Mouse (Mus musculus) CH12.LX (cell line): ENCODE results near the gene Pik3cg. TPM values are rescaled to one million over a fixed set of nuclear protein-coding genes. Genes with fewer than 3 reads are reported as not detected.

Source experiments
- DNase-seq: peaks from one replicate; pipeline ENCODE4 v3.0.0-alpha.2; 2013; ENCODE audit errors: extremely low read depth
- H3K27ac ChIP-seq: 2 replicates; pipeline ENCODE4 v1.5.1; 2012; ENCODE audit warnings: low read depth, mild to moderate bottlenecking, control low read depth, moderate library complexity; ENCODE audit not compliant: insufficient read depth
- H3K27me3 ChIP-seq: replicated peaks from 2 replicates; pipeline ENCODE3; 2012; ENCODE audit warnings: inconsistent platforms
- H3K36me3 ChIP-seq, 2 experiments: replicated peaks in 1 of 2; 2 replicates each; pipeline versions ENCODE3 to v1.6.1; 2012; ENCODE audit warnings: inconsistent platforms in 1 of 2, low read length in 1 of 2, mild to moderate bottlenecking in 1 of 2, mixed read lengths in 1 of 2, moderate library complexity in 1 of 2; ENCODE audit not compliant: control insufficient read depth in 1 of 2, insufficient read depth in 1 of 2
- H3K4me1 ChIP-seq, 2 experiments: 2 replicates each; pipeline ENCODE4 v1.6.1; 2012; ENCODE audit warnings: inconsistent platforms in 1 of 2, moderate library complexity in 1 of 2; ENCODE audit not compliant: insufficient read depth in 2 of 2, control insufficient read depth in 1 of 2
- H3K4me2 ChIP-seq: 2 replicates; pipeline ENCODE4 v1.6.1; 2012; ENCODE audit warnings: low read depth, mild to moderate bottlenecking, control low read depth; ENCODE audit not compliant: poor library complexity, insufficient read depth, severe bottlenecking
- H3K4me3 ChIP-seq, 3 experiments: fragments of 150-350 bp in 1 of 3; sonication (generic) in 1 of 3; replicated peaks in 1 of 3; 2 replicates each; pipeline versions ENCODE3 to v1.5.1; 2011 to 2012; ENCODE audit warnings: low read depth in 2 of 3, low read length in 2 of 3, mild to moderate bottlenecking in 2 of 3, moderate library complexity in 2 of 3, control low read depth in 1 of 3, improper control_type of control experiment in 1 of 3, inconsistent platforms in 1 of 3, mixed read lengths in 1 of 3; ENCODE audit not compliant: poor library complexity in 1 of 3
- H3K79me2 ChIP-seq: replicated peaks from 2 replicates; pipeline ENCODE4 v1.6.1; 2012; ENCODE audit warnings: mild to moderate bottlenecking, moderate library complexity; ENCODE audit not compliant: control insufficient read depth, poor library complexity, insufficient read depth, severe bottlenecking; ENCODE audit errors: extremely low read depth
- H3K9ac ChIP-seq: 2 replicates; pipeline ENCODE4 v1.6.1; 2012; ENCODE audit warnings: low read depth, mild to moderate bottlenecking, control low read depth, moderate library complexity; ENCODE audit not compliant: insufficient read depth
- H3K9me3 ChIP-seq: replicated peaks from 2 replicates; pipeline ENCODE3; 2012; ENCODE audit warnings: low read length, inconsistent platforms, mixed read lengths
- CTCF ChIP-seq, 2 experiments: IDR thresholded peaks in 1 of 2; conservative IDR thresholded peaks in 1 of 2; 2 replicates each; pipeline ENCODE4 v1.5.1; 2011 to 2012; ENCODE audit warnings: low read depth in 2 of 2, low read length in 2 of 2, improper control_type of control experiment in 1 of 2, inconsistent platforms in 1 of 2, mild to moderate bottlenecking in 1 of 2, moderate library complexity in 1 of 2
- ELF1 ChIP-seq: IDR thresholded peaks from 2 replicates; pipeline ENCODE4 v1.6.1; 2014; ENCODE audit warnings: low read depth, mild to moderate bottlenecking, inconsistent platforms, low read length, improper control_type of control experiment
- EP300 ChIP-seq: IDR thresholded peaks from 2 replicates; pipeline ENCODE4 v1.6.1; 2011; ENCODE audit warnings: low read length, improper control_type of control experiment
- HCFC1 ChIP-seq: IDR thresholded peaks from 2 replicates; pipeline ENCODE4 v1.6.1; 2012; ENCODE audit warnings: low read depth, mild to moderate bottlenecking, inconsistent platforms, low read length, improper control_type of control experiment
- JUN ChIP-seq: IDR thresholded peaks from 2 replicates; pipeline ENCODE4 v1.6.1; 2011; ENCODE audit warnings: low read depth, mild to moderate bottlenecking, low read length, improper control_type of control experiment, moderate library complexity; ENCODE audit not compliant: insufficient read depth
- JUND ChIP-seq: conservative IDR thresholded peaks from 2 replicates; pipeline ENCODE4 v1.6.1; 2011; ENCODE audit warnings: low read depth, low read length, improper control_type of control experiment
- MAX ChIP-seq: IDR thresholded peaks from 2 replicates; pipeline ENCODE4 v1.6.1; 2011; ENCODE audit warnings: low read length, improper control_type of control experiment
- MAZ ChIP-seq: IDR thresholded peaks from 2 replicates; pipeline ENCODE4 v1.6.1; 2012; ENCODE audit warnings: low read depth, mild to moderate bottlenecking, inconsistent platforms, low read length, improper control_type of control experiment, moderate library complexity
- MEF2A ChIP-seq: IDR thresholded peaks from 2 replicates; pipeline ENCODE4 v1.6.1; 2014; ENCODE audit warnings: low read depth, mild to moderate bottlenecking, inconsistent platforms, low read length, improper control_type of control experiment, borderline replicate concordance
- MXI1 ChIP-seq: IDR thresholded peaks from 2 replicates; pipeline ENCODE4 v1.6.1; 2011; ENCODE audit warnings: mild to moderate bottlenecking, low read depth, low read length, improper control_type of control experiment
- MYC ChIP-seq: IDR thresholded peaks from 2 replicates; pipeline ENCODE4 v1.6.1; 2011; ENCODE audit warnings: low read depth, mild to moderate bottlenecking, improper control_type of control experiment, low read length
- NELFE ChIP-seq: IDR thresholded peaks from 2 replicates; pipeline ENCODE4 v1.6.1; 2011; ENCODE audit warnings: low read depth, low read length, improper control_type of control experiment
- NRF1 ChIP-seq: IDR thresholded peaks from 2 replicates; pipeline ENCODE4 v1.6.1; 2014; ENCODE audit warnings: low read depth, mild to moderate bottlenecking, inconsistent platforms, low read length, improper control_type of control experiment, moderate library complexity
- POLR2A ChIP-seq: IDR thresholded peaks from 2 replicates; pipeline ENCODE4 v1.6.1; 2011; ENCODE audit warnings: low read depth, mild to moderate bottlenecking, improper control_type of control experiment, low read length
- POLR2AphosphoS2 ChIP-seq: IDR thresholded peaks from 2 replicates; pipeline ENCODE4 v1.6.1; 2011; ENCODE audit warnings: low read depth, low read length, improper control_type of control experiment
- RAD21 ChIP-seq: IDR thresholded peaks from 2 replicates; pipeline ENCODE4 v1.6.1; 2011; ENCODE audit warnings: low read depth, mild to moderate bottlenecking, low read length, improper control_type of control experiment, moderate library complexity
- RCOR1 ChIP-seq: conservative IDR thresholded peaks from 2 replicates; pipeline ENCODE4 v1.6.1; 2012; ENCODE audit warnings: low read depth, mild to moderate bottlenecking, inconsistent platforms, low read length, improper control_type of control experiment
- SIN3A ChIP-seq: IDR thresholded peaks from 2 replicates; pipeline ENCODE4 v1.6.1; 2012; ENCODE audit warnings: low read length, improper control_type of control experiment, inconsistent platforms
- SMC3 ChIP-seq: IDR thresholded peaks from 2 replicates; pipeline ENCODE4 v1.6.1; 2011; ENCODE audit warnings: low read depth, low read length, improper control_type of control experiment
- TCF12 ChIP-seq: IDR thresholded peaks from 2 replicates; pipeline ENCODE4 v1.6.1; 2014; ENCODE audit warnings: low read depth, mild to moderate bottlenecking, inconsistent platforms, low read length, improper control_type of control experiment
- UBTF ChIP-seq: IDR thresholded peaks from 2 replicates; pipeline ENCODE4 v1.6.1; 2012; ENCODE audit warnings: low read depth, mild to moderate bottlenecking, inconsistent platforms, low read length, improper control_type of control experiment, moderate library complexity
- ZC3H11A ChIP-seq: IDR thresholded peaks from 2 replicates; pipeline ENCODE4 v1.6.1; 2012; ENCODE audit warnings: low read depth, mild to moderate bottlenecking, inconsistent platforms, low read length, improper control_type of control experiment
- dilution Hi-C: fragments of 300-500 bp; cut with MboI; formaldehyde crosslinking; loops from 2 replicates; pipeline ENCODE4 v1.14.3; 2020; ENCODE audit warnings: low sequenced_read_pairs; ENCODE audit not compliant: extremely low pct_unique_long_range_greater_than_20kb, extremely low pct_ligation_motif_present
- in situ Hi-C: fragments of 300-500 bp; cut with MboI; formaldehyde crosslinking; loops from 3 replicates; pipeline ENCODE4 v1.14.3; 2019; ENCODE audit warnings: low sequenced_read_pairs, low pct_ligation_motif_present, low pct_unique_long_range_greater_than_20kb, mixed read lengths
- polyA plus RNA-seq: library from polyadenylated mRNA; unstranded; fragments of >175 nt; gene quantifications from 2 replicates; pipeline ENCODE4 v1.2.1, GENCODE M21; 2012; ENCODE audit warnings: low read depth; ENCODE audit not compliant: insufficient read length
- total RNA-seq, 2 experiments: library from RNA; depleted of rRNA; stranded (reverse); fragments of 300-350 nt in 1 of 2; fragments of >200 nt in 1 of 2; gene quantifications; 2 replicates each; pipeline ENCODE4 v1.2.3; 2012 to 2014

The Pik3cg gene
- total and polyA plus RNA-seq, 3 experiments = 35.4 to 40.6 (median 35.8) TPM

- no peak overlapping the region for H3K9ac ChIP-seq
- no peak overlapping the region for H3K4me3 ChIP-seq
- dilution Hi-C loops (no loop called here), in situ Hi-C loops (loop anchor here (5.0 kb wide), 1 partner anchor 173 kb away; no protein-coding TSS in a partner anchor)
- no peak for DNase-seq
- no peak overlapping the region for H3K4me2 ChIP-seq
- no peaks in the 10 kb centered on the region for H3K79me2 ChIP-seq
- no peak overlapping the region for H3K27ac ChIP-seq
- TF ChIP-seq CTCF (conservative IDR thresholded peaks at IDR 0.05 in 1 of 2, IDR thresholded peaks at IDR 0.05 in 1 of 2; ENCODE audit: low read depth in 2 of 2, low read length in 2 of 2) (no peak), UBTF (no peak), JUN (no peak), MYC (no peak), MAX (no peak), NELFE (no peak), EP300 (no peak), POLR2A (no peak), MXI1 (no peak), SIN3A (no peak), RCOR1 (no peak), NRF1 (no peak), MEF2A (no peak), POLR2AphosphoS2 (no peak)
- peaks cover 0 to 25% of the 10 kb centered on the region in 2 experiments; a peak in 2 of 4 replicates for H3K4me1 ChIP-seq
- H3K36me3 ChIP-seq = no peaks in the 10 kb centered on the region
- peaks cover 3% of the 10 kb centered on the region for H3K9me3 ChIP-seq
- no peaks in the 10 kb centered on the region for H3K27me3 ChIP-seq
Measured at GRCm38 (mm10) chr12:32145651-32146050, 62.8 kb downstream of the Pik3cg start.

- peak; percentile 63 for DNase-seq
- in situ Hi-C loops (no loop called here), dilution Hi-C loops (no loop called here)
- peaks cover 3% of the 10 kb centered on the region for H3K9me3 ChIP-seq
- TF ChIP-seq RAD21 (peak; percentile 91), ELF1 (no peak), MYC (no peak), HCFC1 (no peak), CTCF (conservative IDR thresholded peaks at IDR 0.05 in 1 of 2, IDR thresholded peaks at IDR 0.05 in 1 of 2; ENCODE audit: low read depth in 2 of 2, low read length in 2 of 2) (peak; percentile 32 to 86; a peak in 2 of 4 replicates), MAZ (no peak), TCF12 (peak; percentile 21; the same call in 1 of the 2 replicates), JUND (no peak), SMC3 (peak; percentile 96), ZC3H11A (peak; percentile 79)
- H3K9ac ChIP-seq = no peak overlapping the region
- H3K79me2 ChIP-seq = no peaks in the 10 kb centered on the region
- H3K4me3 ChIP-seq = no peak overlapping the region
- H3K4me2 ChIP-seq = peak overlapping the region; percentile 8; the same call in 1 of the 2 replicates
- H3K36me3 ChIP-seq = no peaks in the 10 kb centered on the region
- no peaks in the 10 kb centered on the region for H3K27me3 ChIP-seq
- peaks cover 0 to 34% of the 10 kb centered on the region in 2 experiments; a peak in 2 of 4 replicates for H3K4me1 ChIP-seq
- H3K27ac ChIP-seq = no peak overlapping the region
Measured at GRCm38 (mm10) chr12:32144513-32144912, 63.9 kb downstream of the Pik3cg start.
